Mouse (Mus musculus) T-cell, adult 2 months (primary cell): Measurements from ENCODE around the gene Zfp987.
"Not testable (repeated sequence)": the region's sequence is repeated elsewhere in the genome, so short reads cannot be mapped to it uniquely, and the experiment has no call there.

Source experiments
- DNase-seq: peaks from one replicate; pipeline ENCODE4 v3.0.0; 2022; ENCODE audit warnings: low spot score

Gene Zfp987

DNA sequence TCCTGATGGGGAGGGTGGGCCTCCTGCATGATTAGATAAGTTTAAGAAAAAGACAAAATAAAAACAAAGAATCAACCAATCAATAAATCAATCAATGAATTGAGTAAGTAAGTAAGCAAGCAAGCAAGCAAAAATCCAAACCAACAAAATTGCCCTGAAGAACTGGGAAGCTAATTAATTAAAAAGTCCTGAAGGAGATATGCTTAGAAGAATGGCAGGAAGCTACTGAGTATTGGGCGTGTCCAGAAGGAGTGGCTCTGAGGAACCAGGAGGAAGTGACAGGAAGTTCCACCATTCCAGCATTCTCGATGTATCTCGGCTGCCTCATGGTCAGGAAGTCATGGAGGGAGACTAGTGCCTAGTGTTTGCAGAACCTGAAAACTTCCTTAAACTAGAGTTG, at the start of gene Zfp987:
Zfp987 (plus strand) TSS at position 301 of the 400 bp plus-strand sequence.
- DNase-seq, result not testable (repeated sequence)

DNA sequence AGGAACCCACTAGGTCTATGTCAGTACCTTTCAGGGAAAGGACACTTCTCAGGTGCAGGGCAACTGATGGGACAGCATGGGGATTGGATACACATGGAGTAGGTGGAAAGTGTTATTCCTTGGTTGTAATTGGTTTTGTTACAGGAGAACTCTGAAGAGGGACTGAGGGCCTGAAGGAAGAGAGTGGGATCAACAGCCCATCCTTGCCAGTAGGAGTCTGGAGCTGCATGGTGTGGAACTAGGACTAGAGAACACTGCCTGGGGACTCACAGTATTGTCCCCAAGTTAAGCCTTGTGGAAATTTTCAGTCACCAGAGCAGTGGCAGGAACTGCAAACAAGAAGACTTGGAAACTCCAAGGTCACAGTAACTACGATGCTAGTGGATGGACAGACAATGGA, 44.6 kb upstream of the Zfp987 start:
- not testable (repeated sequence) for DNase-seq

DNA sequence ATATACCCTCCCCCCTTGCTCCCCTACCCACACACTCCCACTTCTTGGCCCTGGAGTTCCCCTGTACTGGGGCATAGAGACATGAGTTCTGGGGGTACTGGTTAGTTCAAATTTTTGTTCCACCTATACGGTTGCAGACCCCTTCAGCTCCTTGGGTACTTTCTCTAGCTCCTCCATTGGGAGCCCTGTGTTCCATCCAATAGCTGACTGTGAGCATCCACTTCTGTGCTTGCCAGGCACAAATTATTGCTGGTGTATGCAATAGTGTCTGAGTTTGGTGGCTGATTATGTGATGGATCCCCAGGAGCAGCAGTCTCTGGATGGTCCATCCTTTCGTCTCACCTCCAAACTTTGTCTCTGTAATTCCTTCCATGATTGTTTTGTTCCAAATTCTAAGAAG, 43.7 kb upstream of the Zfp987 start:
- DNase-seq, result not testable (repeated sequence)

DNA sequence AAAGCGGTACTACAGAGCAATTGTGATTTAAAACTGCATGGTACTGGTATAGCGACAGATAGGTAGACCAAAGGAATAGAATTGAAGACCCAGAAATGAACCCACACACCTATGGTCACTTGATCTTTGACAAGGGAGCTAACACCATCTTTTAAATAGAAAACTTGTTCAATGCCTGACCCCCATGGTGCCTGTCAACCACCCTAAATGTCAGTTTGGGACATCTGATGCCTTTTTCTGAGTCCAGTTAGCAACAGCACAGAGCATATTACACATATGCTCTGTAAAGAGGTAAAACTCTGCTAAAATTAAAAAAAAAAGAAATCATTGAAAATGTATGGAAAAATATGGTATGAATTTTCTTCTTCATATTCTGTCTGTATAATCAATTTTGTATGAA, 41.8 kb upstream of the Zfp987 start:
- DNase-seq, result no peak

DNA sequence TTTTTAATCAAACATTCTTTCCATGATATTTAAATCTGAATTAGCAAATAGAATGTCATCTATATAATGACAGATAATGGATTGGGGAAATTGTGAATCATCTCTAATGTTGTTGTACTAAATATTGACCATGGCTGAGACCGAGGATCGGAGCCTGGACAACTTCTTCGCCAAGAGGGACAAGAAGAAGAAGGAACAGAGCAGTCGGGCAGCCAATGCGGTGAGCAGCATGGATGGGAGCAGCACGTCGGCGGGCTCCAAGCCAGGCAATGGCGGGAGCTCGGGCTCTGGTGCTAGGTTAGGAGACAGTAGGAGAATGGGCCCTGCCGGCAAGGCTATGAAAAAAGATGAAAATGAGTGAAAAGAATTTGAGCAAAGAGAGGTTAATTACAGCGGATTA, 38.5 kb upstream of the Zfp987 start:
- DNase-seq, result not testable (repeated sequence)

DNA sequence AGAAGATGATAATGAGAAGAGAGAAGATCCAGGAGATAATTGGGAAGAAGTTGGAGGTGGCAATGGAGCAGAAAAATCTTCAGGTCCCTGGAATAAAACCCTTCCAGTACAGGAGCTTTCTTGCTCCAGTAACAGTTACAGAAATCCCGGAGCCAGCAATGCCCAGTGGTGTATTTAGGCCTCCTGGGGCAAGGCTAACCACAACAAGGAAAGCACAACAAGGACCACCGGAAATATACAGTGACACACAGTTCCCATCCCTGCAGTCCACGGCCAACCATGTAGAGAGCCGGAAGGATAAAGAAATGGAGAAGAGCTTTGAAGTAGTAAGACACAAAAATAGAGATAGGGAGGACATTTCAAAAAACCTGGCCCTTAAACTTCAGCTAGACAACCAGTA, 38.0 kb upstream of the Zfp987 start:
- not testable (repeated sequence) for DNase-seq

DNA sequence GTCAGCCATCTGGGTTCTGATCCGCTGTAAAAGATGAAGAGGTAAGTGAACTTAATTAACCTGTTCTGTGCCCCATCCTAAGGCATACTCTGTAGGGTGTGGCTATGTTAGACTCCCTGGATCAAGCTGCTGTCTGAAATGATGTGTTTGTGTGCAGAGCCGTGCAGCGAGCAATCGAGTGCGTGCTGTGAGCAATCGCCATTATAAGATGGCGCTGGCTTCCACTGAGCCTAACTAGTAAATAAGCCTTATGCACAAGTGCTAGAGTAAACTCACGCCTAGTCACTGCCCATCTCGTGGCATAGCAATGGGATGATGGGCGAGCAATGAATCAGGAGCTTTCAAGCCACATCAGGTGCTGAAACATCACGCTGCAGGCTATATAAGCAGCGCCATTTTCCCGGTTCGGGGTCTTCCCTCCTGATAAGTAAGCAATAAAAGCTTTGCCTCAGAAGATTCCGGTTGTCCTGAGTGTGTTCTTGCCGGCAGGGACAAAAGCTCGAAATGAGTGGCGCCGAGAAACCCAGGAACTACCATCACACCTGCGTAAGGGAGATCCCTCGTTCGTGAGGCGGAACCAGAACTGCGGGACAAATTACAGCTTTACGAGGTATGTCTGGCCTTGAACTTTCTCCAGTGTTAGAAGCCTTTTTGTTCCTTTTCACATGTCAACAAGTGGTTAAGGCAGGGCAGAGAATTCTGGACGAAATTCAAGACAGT, 37.0 kb upstream of the Zfp987 start:
- DNase-seq, result not testable (repeated sequence)

DNA sequence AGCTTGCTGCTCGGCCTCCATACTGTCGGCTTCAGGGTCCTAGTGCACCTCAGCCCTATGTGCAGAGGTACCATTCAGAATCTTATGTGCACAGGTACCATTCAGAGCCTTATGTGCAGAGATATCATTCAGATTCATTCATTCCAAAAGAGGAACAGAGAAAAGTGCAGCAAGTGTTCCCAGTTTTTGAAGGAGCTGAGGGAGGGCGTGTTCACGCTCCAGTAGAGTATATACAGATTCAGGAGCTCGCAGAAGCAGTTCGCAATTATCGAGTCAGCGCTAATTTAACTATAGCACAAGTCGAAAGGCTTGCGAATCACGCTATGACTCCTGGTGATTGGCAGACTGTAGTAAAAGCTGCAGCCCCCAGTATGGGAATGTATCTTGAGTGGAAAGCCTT, 36.0 kb upstream of the Zfp987 start:
- DNase-seq, result not testable (repeated sequence)

DNA sequence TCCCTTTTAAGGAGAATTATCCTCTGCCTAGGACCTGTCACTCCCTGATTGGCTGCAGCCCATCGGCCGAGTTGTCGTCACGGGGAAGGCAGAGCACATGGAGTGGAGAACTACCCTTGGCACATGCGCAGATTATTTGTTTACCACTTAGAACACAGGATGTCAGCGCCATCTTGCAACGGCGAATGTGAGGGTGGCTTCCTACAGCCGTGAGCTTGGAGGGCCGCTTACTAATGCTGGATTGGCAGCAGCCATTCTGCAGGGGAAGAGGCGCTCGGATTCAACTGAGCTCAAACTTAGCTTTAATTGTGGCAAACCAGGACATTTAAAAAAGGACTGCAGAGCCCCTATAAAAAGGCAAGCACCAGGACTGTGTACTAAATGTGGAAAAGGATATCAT, 35.1 kb upstream of the Zfp987 start:
- DNase-seq, result not testable (repeated sequence)

DNA sequence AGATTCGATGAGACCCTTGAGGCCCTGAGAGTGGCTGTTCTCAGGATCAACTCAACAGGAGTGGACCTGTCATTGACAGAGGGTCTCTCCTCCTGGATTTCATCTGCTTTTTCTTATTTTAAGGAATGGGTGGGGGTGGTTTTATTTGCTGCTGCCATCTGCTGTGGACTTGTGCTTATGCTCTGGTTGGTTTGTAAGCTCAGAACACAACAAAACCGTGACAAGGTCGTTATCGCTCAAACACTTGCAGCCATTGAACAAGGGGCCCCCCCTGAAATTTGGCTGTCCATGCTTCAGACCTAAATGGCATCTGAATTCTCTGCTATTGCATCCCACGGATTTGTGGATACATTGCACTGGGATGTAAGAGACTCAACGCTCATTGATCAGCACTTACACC, 34.1 kb upstream of the Zfp987 start:
- not testable (repeated sequence) for DNase-seq

DNA sequence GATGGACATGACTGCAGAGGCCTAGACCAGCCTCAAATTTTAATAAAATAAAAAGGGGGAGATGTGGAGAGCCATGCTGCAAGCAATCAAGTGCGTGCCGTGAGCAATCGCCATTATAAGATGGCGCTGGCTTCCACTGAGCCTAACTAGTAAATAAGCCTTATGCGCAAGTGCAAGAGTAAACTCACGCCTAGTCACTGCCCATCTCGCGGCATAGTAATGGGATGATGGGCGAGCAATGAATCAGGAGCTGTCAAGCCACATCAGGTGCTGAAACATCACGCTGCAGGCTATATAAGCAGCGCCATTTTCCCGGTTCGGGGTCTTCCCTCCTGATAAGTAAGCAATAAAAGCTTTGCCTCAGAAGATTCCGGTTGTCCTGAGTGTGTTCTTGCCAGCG, 33.5 kb upstream of the Zfp987 start:
- DNase-seq, result not testable (repeated sequence)

DNA sequence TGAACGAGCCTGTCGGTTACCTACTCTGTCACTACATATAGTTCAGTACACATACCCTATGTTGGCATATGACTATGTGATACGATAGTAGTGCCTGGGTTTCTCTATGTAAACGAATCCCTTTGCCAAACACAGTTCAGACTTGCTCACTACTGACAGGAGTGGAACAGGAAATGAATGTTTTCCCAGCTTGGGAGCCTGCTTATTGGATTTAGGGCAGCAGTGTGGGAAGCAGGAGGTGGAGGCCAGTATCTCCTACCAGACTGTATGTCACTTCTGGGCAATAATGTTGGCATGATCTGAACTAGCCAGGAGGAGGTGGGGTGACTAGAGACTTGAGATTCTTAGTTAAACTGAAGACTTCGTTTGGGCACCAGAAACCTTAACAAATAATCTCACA, 32.3 kb upstream of the Zfp987 start:
- not testable (repeated sequence) for DNase-seq

DNA sequence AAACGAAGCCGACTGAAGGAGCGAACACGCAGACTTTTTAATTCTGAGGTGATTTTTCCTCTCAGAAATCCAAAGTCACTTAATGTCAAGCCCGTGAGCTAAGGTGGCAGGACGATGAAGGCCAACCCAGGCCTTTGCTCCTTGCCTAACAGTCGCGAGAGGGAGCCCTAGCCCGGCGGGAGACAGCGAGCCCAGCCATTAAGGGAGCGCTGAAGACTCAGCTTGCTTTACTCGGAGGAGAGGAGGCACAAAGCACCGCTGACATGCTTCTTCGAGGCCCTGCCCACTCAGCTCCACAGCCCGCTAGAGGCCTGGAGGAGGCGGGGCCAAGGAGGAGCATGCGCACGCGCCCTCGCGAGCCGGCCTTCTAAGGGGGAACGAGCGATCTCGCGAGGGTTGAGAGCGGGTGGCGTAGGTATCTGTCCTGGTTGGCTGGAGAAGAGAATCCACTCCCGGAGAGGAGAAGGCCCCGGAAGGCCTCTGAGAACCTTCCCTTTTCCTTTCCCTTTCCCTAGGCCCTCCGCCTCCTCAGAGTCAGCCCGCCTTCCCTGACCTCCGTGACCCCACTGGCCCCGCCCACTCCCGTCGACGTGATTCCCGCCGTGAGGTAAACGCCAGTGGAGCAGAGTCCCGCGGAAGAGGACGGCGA, 30.0 kb upstream of the Zfp987 start:
- not testable (repeated sequence) for DNase-seq

DNA sequence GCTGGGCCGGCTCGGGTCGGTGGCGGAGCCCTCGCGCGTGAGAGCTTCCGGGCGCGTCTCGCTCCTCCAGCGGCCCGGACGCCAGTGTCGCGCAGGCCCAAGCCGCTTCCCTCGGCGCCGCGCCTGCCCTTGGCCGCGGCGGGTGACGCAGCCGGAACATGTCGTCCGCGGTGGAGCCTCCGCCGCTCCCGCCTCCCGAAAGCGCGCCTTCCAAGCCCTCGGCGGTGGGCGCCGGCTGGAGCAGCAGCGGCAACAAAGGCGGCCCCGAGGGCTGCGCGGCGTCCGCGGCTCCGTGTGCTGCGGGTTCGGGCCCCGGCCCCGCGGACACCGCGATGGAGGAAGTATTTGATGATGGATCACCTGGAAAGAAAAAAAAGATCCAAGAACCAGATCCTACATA, 29.5 kb upstream of the Zfp987 start:
- not testable (repeated sequence) for DNase-seq

DNA sequence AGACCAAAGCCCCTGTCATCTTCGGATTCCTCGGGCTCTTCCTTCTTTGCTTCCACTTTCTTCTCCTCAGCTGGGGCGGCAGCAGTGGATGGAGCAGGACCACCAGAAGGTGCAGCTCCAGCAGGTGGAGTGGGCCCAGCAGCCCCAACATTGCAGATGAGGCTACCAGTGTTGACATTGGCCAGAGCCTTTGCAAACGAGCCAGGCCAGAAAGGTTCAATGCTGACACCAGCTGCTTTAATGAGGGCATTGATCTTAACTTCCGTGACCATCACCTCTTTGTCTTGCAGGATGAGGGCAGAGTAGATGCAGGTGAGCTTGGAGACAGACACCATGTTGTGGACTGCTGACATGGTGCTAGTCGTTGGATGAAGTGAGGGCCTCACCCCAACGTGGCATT, 23.8 kb upstream of the Zfp987 start:
- not testable (repeated sequence) for DNase-seq

DNA sequence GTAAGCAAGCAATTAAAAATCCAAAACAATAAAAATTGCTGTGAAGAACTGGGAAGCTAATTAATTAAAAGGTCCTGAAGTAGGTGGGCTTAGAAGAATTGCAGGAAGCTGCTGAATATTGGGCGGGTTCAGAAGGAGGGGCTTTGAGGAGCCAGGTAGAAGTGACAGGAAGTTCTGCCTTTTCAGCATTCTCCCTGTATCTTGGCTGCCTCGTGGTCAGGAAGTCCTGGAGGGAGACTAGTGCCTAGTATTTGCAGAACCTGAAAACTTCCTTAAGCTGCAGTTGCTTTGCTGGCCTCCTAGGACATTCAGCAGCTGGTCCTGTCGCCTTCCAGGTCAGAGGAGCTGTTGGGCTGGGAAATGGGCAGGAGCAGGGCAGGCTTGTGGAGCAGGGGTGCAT, 4.3 kb downstream of the Zfp987 start:
- DNase-seq, result not testable (repeated sequence)

DNA sequence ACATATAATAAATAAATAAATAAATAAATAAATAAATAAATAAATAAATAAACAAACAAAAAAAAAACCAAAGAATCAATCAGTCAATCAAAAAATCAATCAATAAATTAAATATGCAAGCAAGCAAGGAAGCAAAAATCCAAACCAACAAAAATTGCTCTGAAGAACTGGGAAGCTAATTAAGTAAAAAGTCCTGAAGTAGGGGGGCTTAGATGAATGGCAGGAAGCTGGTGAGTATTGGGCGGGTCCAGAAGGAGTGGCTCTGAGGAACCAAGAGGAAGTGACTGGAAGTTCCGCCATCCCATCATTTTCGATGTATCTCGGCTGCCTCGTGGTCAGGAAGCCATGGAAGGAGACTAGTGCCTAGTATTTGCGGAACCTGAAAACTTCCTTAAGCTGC, 59.4 kb downstream of the Zfp987 start, which contains the start of gene Zfp600:
Zfp600 (plus strand) TSS at position 301 of the 400 bp plus-strand sequence.
- DNase-seq, result not testable (repeated sequence)

DNA sequence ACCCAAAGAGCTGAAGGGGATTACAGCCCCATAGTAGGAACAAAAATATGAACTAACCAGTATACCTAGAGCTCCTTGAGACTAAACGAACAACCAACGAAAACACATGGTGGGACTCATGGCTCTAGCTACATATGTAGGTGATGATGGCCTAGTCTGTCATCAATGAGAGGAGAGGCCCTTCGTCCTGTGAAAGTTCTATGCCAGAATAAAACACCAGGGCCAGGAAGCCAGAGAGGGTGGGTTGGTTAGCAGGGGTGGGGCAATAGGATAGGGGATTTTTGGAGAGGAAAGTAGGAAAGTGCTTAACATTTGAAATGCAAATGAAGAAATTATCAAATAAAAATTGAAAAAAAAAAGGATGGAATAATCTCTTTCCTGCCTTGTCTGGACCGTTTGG, 65.8 kb downstream of the Zfp987 start:
- DNase-seq, result not testable (repeated sequence)

DNA sequence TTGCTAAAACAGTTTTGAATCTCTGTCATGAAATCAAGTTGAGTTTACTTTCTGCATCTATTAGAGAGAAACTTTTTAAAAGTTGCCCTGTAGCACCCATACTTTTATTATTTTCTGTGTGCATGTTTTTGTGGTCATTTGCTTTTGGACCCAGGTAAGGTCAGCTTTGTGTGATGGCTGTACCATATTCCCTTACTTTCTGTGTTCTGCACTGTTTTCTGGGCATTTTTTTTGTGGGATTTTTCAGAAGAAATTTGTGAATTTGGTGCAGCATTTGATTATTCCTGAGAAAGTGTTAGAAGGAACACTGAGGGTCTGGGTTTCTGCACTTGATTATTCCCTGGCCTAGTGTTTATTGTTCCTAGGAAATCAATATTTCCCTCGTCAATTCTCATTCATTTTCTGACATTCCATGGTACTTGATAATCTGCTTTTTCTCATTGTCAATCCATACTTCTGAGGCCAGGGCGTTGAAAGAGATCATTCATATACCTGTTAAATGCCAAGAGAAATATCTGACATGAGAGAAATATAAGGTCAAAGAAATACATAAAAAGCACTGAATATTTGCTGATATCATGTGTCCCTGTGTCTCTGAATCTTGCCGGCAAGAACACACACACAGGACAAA, 70.2 kb downstream of the Zfp987 start:
- DNase-seq, result not testable (repeated sequence)

DNA sequence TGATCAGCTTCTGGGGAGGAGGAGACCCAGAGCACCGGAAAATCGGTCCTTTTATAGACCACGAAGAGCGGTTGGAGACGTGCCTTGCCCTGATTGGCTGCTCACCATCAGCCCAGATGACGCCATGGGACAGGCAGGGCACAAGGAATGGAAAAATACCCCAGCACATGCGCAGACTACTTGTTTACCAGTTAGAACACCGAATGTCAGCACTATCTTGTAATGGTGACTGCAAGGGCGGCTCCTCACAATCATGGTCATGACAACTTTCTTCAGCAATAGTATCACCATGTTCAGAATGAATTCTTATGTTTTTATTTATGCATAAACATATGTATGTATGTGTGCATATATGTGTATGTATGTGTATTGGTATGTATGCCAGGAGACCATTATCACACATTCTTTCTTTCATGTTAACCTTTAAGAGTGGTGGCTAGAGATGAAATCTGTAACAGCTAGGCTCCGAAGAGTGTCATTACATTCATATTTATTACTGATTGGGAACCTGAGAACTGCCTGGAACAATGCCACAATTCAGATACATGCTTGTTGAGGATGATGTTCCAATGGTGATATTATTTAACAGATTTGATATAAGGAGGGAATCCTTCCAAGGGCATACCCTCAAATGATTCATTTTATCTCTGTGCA, 70.9 kb downstream of the Zfp987 start:
- not testable (repeated sequence) for DNase-seq

DNA sequence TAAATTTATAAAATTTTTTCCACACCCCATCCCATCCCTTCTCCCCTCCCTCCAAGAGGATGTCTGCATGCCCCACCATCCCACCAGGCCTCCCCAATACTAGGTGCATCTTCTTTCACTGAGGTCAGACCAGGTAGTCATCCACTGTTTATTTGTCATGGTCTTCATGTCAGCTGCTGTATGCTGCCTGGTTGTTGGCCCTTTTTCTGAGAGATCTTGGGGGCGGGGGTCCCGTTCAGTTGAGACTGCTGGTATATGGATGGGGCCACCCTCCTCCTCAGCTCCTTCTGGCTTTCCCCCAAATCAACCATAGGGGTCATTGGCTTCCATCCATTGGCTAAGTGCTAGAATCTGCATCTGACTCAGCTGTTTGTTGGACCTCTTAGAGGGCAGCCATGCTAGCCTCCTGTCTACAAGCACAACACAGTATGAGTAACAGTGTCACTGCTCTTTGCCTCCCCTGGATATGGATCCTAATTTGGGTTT, 71.7 kb downstream of the Zfp987 start:
- not testable (repeated sequence) for DNase-seq
